Mouse (Mus musculus) embryonic facial prominence, embryonic 13.5 days (tissue): Measurements from ENCODE around the gene Tmcc3. TPM values are rescaled to one million over a fixed set of nuclear protein-coding genes. Genes with fewer than 3 reads are reported as not detected.

Source experiments
- ATAC-seq: fragments of 200-750 bp; cut with Nextera tagmentation; 2 replicates; pipeline ENCODE4 v1.8.0; 2017; ENCODE audit warnings: low read depth; ENCODE audit not compliant: insufficient number of reproducible peaks, insufficient read depth, low FRiP score, low TSS enrichment
- H3K27ac ChIP-seq: fragments of 300-500 bp; sonication (generic); 2 replicates; pipeline ENCODE4 v1.5.1; 2015; ENCODE audit warnings: moderate library complexity, mild to moderate bottlenecking, inconsistent platforms
- H3K27me3 ChIP-seq: fragments of 300-500 bp; sonication (generic); 2 replicates; pipeline ENCODE4 v1.6.1; 2015; ENCODE audit warnings: mild to moderate bottlenecking, inconsistent platforms
- H3K36me3 ChIP-seq: fragments of 300-500 bp; sonication (generic); 2 replicates; pipeline ENCODE4 v1.6.1; 2015; ENCODE audit warnings: mild to moderate bottlenecking, inconsistent platforms
- H3K4me1 ChIP-seq: fragments of 300-500 bp; sonication (generic); 2 replicates; pipeline ENCODE4 v1.6.1; 2015; ENCODE audit warnings: inconsistent platforms
- H3K4me2 ChIP-seq: fragments of 300-500 bp; sonication (generic); 2 replicates; pipeline ENCODE4 v1.6.1; 2015; ENCODE audit warnings: moderate library complexity, mild to moderate bottlenecking, inconsistent platforms
- H3K4me3 ChIP-seq: fragments of 300-500 bp; sonication (generic); 2 replicates; pipeline ENCODE4 v1.5.1; 2015; ENCODE audit warnings: mild to moderate bottlenecking, inconsistent platforms
- H3K9ac ChIP-seq: fragments of 300-500 bp; sonication (generic); 2 replicates; pipeline ENCODE4 v1.6.1; 2015; ENCODE audit warnings: mild to moderate bottlenecking, inconsistent platforms
- H3K9me3 ChIP-seq: fragments of 300-500 bp; sonication (generic); 2 replicates; pipeline ENCODE4 v1.6.1; 2016; ENCODE audit warnings: inconsistent platforms
- WGBS: fragments of 180-500 bp; shearing (Covaris S2); methylation state at CpG from one replicate; pipeline ENCODE4 v1.1.7; 2015; ENCODE audit warnings: mixed read lengths; 5-methylcytosine and 5-hydroxymethylcytosine counted together
- polyA plus RNA-seq: library from polyadenylated mRNA; unstranded; fragments of >200 nt; fragmentation: Nextera tagmentation; extraction: Ambion mirVana; gene quantifications from 2 replicates; pipeline ENCODE4 v1.2.1, GENCODE M21; 2015

Gene Tmcc3
- polyA plus RNA-seq, 1 experiment from 2014 or later: 5.9 TPM

DNA sequence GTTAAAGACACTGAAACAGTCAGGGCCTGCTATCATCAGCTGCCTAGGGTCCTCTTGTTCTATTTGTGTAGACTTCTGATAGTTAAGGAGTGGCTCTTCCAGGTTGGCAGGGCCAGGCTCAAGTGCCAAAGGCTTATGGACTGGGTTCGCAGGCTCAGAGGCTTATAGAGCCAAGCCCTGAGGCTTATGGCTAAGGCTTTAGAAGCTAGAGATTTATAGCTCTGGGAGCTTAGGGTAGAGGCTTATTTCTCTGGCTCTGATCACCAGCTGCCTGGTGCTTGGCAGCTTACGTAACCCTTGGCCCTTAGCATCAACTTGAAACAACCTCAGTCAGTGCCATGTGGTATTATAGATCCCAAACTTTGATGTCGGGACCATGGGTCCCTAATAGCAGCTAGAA, 13.3 kb upstream of the Tmcc3 start, which contains the start of gene Gm4792:
TSS of gene Gm4792 (minus strand) at position 233 of the 400 bp plus-strand sequence.
- no peaks in the 10 kb centered on the region for H3K27me3 ChIP-seq
- peaks cover 6% of the 10 kb centered on the region; the same call in 1 of the 2 replicates for H3K4me1 ChIP-seq
- WGBS: 82% methylated on average over 3 of the region's 3 CpGs
- H3K9me3 ChIP-seq: no peaks in the 10 kb centered on the region
- H3K4me3 ChIP-seq: no peak within 1 kb of the TSS
- H3K36me3 ChIP-seq: no peaks in the 10 kb centered on the region
- H3K27ac ChIP-seq: no peak within 1 kb of the TSS
- no peak within 1 kb of the TSS for H3K9ac ChIP-seq
- no peak for ATAC-seq
- H3K4me2 ChIP-seq: no peak within 1 kb of the TSS

DNA sequence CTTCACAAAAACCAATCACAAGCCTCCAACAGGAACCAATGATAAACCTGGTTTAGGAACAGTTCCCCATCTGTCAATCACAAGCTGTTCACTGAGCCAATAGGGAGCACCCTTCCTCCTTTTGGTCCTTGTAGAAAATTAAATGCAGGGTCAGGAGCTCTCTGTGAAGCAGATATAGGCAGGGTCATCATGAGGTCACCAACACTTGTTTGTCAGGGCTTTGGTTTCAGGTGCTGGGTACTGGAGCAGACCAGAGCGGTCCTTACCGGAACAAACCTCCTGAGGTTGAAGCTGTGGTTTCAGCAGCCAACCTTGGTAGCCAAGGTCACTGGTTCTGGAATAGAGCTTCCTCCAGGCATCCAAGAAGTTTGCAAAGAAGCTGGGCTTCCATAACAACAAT, 12.4 kb upstream of the Tmcc3 start:
- no peak overlapping the region for H3K9ac ChIP-seq
- ATAC-seq: no peak
- no peak overlapping the region for H3K4me2 ChIP-seq
- 91% methylated on average over 2 of the region's 2 CpGs for WGBS
- no peaks in the 10 kb centered on the region for H3K27me3 ChIP-seq
- peaks cover 6% of the 10 kb centered on the region; the same call in 1 of the 2 replicates for H3K4me1 ChIP-seq
- H3K36me3 ChIP-seq: no peaks in the 10 kb centered on the region
- no peak overlapping the region for H3K4me3 ChIP-seq
- no peak overlapping the region for H3K27ac ChIP-seq
- H3K9me3 ChIP-seq: no peaks in the 10 kb centered on the region

DNA sequence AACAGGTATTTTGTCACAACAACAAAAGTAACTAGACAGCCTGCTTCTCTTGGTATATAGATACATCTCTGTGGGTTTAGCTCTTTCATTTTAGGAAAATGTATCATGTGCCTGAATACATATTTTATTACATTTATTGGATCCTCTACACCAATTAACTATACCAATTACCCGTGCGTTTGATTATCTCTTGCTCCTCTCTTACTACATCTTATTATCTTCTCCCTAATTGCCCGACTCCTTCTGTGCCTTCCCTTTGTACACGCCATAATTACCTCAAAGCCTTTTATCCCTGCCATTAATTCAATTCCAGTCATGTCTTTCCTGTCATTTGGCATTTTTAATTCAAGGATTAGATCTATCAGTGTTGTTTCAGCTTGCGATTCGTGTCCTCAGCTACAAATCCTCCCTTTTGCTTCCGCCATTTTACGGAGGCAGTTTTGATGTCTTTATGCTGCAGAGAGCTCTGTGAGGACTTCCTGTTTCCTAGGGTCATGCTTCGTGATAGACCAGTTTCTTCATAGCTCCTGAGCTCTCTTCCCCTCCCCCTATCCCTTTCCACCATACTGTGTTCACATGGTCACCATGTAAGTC, 7.6 kb upstream of the Tmcc3 start:
- WGBS: 77% methylated on average over 9 of the region's 9 CpGs
- H3K4me2 ChIP-seq: no peak overlapping the region
- no peaks in the 10 kb centered on the region for H3K36me3 ChIP-seq
- H3K9me3 ChIP-seq: no peaks in the 10 kb centered on the region; the same call in 1 of the 2 replicates
- H3K4me1 ChIP-seq: no peaks in the 10 kb centered on the region
- H3K9ac ChIP-seq: no peak overlapping the region
- no peak overlapping the region for H3K4me3 ChIP-seq
- no peak overlapping the region for H3K27ac ChIP-seq
- peaks cover 3% of the 10 kb centered on the region; the same call in 1 of the 2 replicates for H3K27me3 ChIP-seq
- no peak for ATAC-seq

DNA sequence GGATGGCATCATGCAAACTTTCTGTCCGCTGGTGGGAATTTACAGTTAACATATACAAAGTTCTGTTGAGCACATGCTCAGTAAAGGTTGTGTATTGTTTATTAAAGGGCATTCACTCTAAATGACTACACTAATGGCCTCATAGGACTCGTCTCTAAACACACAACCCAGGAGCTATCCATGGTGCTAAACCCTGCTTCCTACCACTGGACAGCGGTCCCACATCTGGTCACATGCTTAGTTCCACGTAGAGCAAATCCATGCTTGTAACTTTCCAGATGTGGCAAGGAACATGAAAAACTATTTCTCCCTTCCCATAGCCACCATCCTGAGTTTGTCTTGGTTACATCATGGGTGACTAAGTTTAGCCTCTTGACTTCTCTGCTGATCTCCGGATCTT, 6.2 kb upstream of the Tmcc3 start:
- 55% methylated on average over 5 of the region's 5 CpGs for WGBS
- no peak for ATAC-seq
- no peak overlapping the region for H3K4me3 ChIP-seq
- no peak overlapping the region for H3K4me2 ChIP-seq
- H3K36me3 ChIP-seq: no peaks in the 10 kb centered on the region
- H3K27ac ChIP-seq: no peak overlapping the region
- no peaks in the 10 kb centered on the region for H3K4me1 ChIP-seq
- H3K9ac ChIP-seq: no peak overlapping the region
- peaks cover 10% of the 10 kb centered on the region for H3K27me3 ChIP-seq
- no peaks in the 10 kb centered on the region; the same call in 1 of the 2 replicates for H3K9me3 ChIP-seq

- no peaks in the 10 kb centered on the region for H3K36me3 ChIP-seq
- H3K4me3 ChIP-seq: no peak overlapping the region
- peaks cover 14% of the 10 kb centered on the region for H3K4me1 ChIP-seq
- H3K9ac ChIP-seq: no peak overlapping the region
- no peak overlapping the region for H3K4me2 ChIP-seq
- H3K27ac ChIP-seq: no peak overlapping the region
- peaks cover 43% of the 10 kb centered on the region for H3K27me3 ChIP-seq
- WGBS: 67% methylated on average over 7 of the region's 9 CpGs
- no peak for ATAC-seq
- H3K9me3 ChIP-seq: no peaks in the 10 kb centered on the region; the same call in 1 of the 2 replicates
Measured at GRCm38 (mm10) chr10:94310499-94311267, 1.1 kb upstream of the Tmcc3 start.

DNA sequence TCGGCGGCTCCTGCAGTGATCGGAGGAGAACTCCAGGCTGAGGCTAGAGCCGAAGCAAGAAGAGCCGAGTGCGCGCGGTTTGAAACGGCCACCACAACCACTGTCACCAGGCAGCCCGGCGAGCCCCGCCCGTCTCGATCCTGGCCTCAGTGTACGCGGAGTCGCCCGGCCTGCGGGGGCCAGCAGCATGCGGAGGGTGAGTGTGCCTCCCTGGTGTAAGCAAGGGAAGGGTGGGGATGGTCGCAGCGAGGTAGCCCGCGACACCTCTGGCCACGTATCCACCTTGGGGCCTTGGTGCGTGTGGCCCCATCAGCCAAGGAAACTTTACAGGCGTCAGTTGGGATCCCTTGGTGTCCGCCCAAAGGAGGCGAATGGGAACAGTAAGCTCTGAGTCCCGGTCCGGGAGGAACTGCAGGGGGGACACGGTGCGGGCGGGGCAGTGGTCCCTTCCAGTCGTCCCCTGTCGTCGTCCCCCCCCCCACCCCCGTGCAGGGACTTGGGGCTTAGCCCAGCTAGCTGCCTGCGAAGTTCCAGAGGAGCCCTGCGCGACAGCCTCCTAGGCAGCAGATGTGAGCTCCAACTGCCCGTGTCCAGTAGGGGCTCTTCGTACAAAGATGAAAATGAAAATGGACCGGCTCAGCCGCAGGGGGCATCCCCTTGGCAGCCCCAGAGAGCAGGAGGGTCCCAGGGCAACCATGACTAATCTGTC, 412 bp downstream of the Tmcc3 start:
- Histone ChIP-seq H3K4me3 (peak overlapping the region; percentile 50), H3K9me3 (no peaks in the 10 kb centered on the region; the same call in 1 of the 2 replicates), H3K27me3 (peaks cover 43% of the 10 kb centered on the region), H3K4me2 (peak overlapping the region; percentile 97), H3K27ac (no peak overlapping the region), H3K4me1 (peaks cover 14% of the 10 kb centered on the region), H3K9ac (peak overlapping the region; percentile 69), H3K36me3 (no peaks in the 10 kb centered on the region)
- no peak for ATAC-seq
- WGBS: under 1% methylated on average over 45 of the region's 45 CpGs

- WGBS: 72% methylated on average over 4 of the region's 4 CpGs
- H3K4me3 ChIP-seq: no peak overlapping the region
- H3K27me3 ChIP-seq: peaks cover 41% of the 10 kb centered on the region
- no peaks in the 10 kb centered on the region; the same call in 1 of the 2 replicates for H3K9me3 ChIP-seq
- H3K4me2 ChIP-seq: no peak overlapping the region
- H3K36me3 ChIP-seq: no peaks in the 10 kb centered on the region
- H3K4me1 ChIP-seq: peaks cover 14% of the 10 kb centered on the region
- H3K9ac ChIP-seq: no peak overlapping the region
- H3K27ac ChIP-seq: no peak overlapping the region
- no peak for ATAC-seq
Measured at GRCm38 (mm10) chr10:94313146-94313545, 1.4 kb downstream of the Tmcc3 start.

GRCm38 (mm10) chr10:94318574-94318973, 6.8 kb downstream of the Tmcc3 start:
- Histone ChIP-seq H3K4me1 (no peaks in the 10 kb centered on the region), H3K9ac (no peak overlapping the region), H3K27me3 (peaks cover 5% of the 10 kb centered on the region), H3K4me3 (no peak overlapping the region), H3K27ac (no peak overlapping the region), H3K36me3 (no peaks in the 10 kb centered on the region), H3K9me3 (no peaks in the 10 kb centered on the region), H3K4me2 (no peak overlapping the region)
- no peak for ATAC-seq
- 32% methylated on average over 4 of the region's 4 CpGs for WGBS

- Histone ChIP-seq H3K27ac (no peak overlapping the region), H3K9me3 (no peaks in the 10 kb centered on the region)
- peak; percentile 59; the same call in 1 of the 2 replicates for ATAC-seq
Measured at GRCm38 (mm10) chr10:94329962-94330361, 18.2 kb downstream of the Tmcc3 start.

DNA sequence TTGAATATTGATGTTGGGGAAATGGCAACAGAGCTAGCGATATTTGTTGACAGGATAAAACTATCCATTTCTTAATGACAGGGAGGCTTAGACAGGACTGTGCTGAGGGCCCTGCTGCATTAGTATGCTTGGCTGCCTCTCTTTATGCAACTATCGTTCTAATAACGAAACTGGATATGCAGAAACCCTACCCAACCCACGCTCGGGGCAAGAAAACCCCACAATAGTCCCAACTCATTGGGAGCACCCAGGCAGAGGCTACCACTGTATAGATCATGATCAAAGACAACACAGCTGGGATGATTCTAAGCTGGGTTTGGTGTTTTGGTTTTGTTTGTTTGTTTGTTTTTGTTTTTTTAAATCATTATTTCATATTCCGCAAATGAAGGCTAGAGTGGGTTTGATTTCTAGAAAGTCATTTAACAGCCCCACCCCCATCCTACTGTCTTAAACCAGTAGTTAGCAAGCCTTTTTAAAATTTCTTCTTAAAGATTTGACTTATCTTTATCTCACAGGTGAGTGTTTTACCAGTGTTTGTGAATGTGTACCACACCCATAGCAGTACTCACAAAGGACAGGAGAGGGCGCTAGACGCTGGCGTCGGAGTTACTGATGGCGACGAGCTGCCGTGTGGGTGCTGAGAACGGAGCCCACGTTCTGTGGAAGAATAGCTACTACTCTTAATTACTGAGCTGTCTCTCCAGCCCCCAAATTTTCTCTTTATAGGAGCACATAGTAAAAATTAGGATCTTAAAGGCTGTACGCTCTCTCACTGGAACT, 20.8 kb downstream of the Tmcc3 start:
- no peaks in the 10 kb centered on the region for H3K36me3 ChIP-seq
- 79% methylated on average over 16 of the region's 16 CpGs for WGBS
- no peaks in the 10 kb centered on the region for H3K9me3 ChIP-seq
- no peaks in the 10 kb centered on the region for H3K27me3 ChIP-seq
- peaks cover 10% of the 10 kb centered on the region for H3K4me1 ChIP-seq
- H3K27ac ChIP-seq: no peak overlapping the region
- H3K4me3 ChIP-seq: no peak overlapping the region
- H3K4me2 ChIP-seq: no peak overlapping the region
- no peak overlapping the region for H3K9ac ChIP-seq
- ATAC-seq: no peak

More at GRCm38 (mm10) chr10:94329962-94330361, 18.2 kb downstream of the Tmcc3 start:
- no peak overlapping the region for H3K9ac ChIP-seq
- H3K27me3 ChIP-seq: no peaks in the 10 kb centered on the region
- H3K4me1 ChIP-seq: peaks cover 10% of the 10 kb centered on the region
- 26% methylated on average over 5 of the region's 5 CpGs for WGBS
- H3K36me3 ChIP-seq: no peaks in the 10 kb centered on the region
- H3K4me3 ChIP-seq: no peak overlapping the region
- peak overlapping the region; percentile 14; the same call in 1 of the 2 replicates for H3K4me2 ChIP-seq

- Histone ChIP-seq H3K9me3 (no peaks in the 10 kb centered on the region), H3K36me3 (no peaks in the 10 kb centered on the region), H3K4me2 (no peak overlapping the region), H3K4me1 (peaks cover 10% of the 10 kb centered on the region), H3K4me3 (no peak overlapping the region), H3K27ac (no peak overlapping the region), H3K27me3 (no peaks in the 10 kb centered on the region), H3K9ac (no peak overlapping the region)
- no peak for ATAC-seq
- 82% methylated on average over 8 of the region's 8 CpGs for WGBS
Measured at GRCm38 (mm10) chr10:94333328-94333727, 21.6 kb downstream of the Tmcc3 start.
